Mouse (Mus musculus) urinary bladder, postnatal 36 days (tissue): ENCODE data around the gene Golga7b.

Experiments used
- DNase-seq, 2 experiments: peaks; one replicate each; pipeline ENCODE4 v3.0.0; 2022; ENCODE audit warnings: low spot score in 2 of 2, mixed read lengths in 1 of 2

Golga7b gene

GRCm38 (mm10) chr19:42247519-42247918, at the start of gene Golga7b:
Gene Golga7b, plus strand, starts transcription at chr19:42247574.
- DNase-seq: no peak

GRCm38 (mm10) chr19:42198026-42198425, 49.3 kb upstream of the Golga7b start:
- DNase-seq: no peak

- no peak for DNase-seq
Measured at GRCm38 (mm10) chr19:42201696-42202381, 45.5 kb upstream of the Golga7b start, which contains the start of gene Sfrp5. Gene Sfrp5, minus strand, starts transcription at chr19:42202252.

GRCm38 (mm10) chr19:42202467-42202866, 44.9 kb upstream of the Golga7b start:
- DNase-seq: no peak

GRCm38 (mm10) chr19:42204306-42204705, 43.1 kb upstream of the Golga7b start:
- DNase-seq: no peak

GRCm38 (mm10) chr19:42205201-42205600, 42.2 kb upstream of the Golga7b start:
- DNase-seq: no peak

GRCm38 (mm10) chr19:42209485-42209884, 37.9 kb upstream of the Golga7b start:
- no peak for DNase-seq

- DNase-seq: no peak
Measured at GRCm38 (mm10) chr19:42209976-42210375, 37.4 kb upstream of the Golga7b start.

GRCm38 (mm10) chr19:42211936-42212335, 35.4 kb upstream of the Golga7b start:
- DNase-seq: no peak

- no peak for DNase-seq
Measured at GRCm38 (mm10) chr19:42214601-42215000, 32.8 kb upstream of the Golga7b start.

GRCm38 (mm10) chr19:42216699-42217373, 30.5 kb upstream of the Golga7b start:
- no peak for DNase-seq

GRCm38 (mm10) chr19:42217374-42217763, 30.0 kb upstream of the Golga7b start:
- no peak for DNase-seq

GRCm38 (mm10) chr19:42226451-42226850, 20.9 kb upstream of the Golga7b start:
- DNase-seq: no peak

- no peak for DNase-seq
Measured at GRCm38 (mm10) chr19:42229499-42230287, 17.7 kb upstream of the Golga7b start.

- no peak for DNase-seq
Measured at GRCm38 (mm10) chr19:42230288-42230568, 17.1 kb upstream of the Golga7b start.

- DNase-seq: no peak
Measured at GRCm38 (mm10) chr19:42230986-42231385, 16.4 kb upstream of the Golga7b start.

- no peak for DNase-seq
Measured at GRCm38 (mm10) chr19:42237602-42238340, 9.6 kb upstream of the Golga7b start.

GRCm38 (mm10) chr19:42238341-42238715, 9.0 kb upstream of the Golga7b start:
- no peak for DNase-seq

- DNase-seq: no peak
Measured at GRCm38 (mm10) chr19:42240881-42241280, 6.5 kb upstream of the Golga7b start.

GRCm38 (mm10) chr19:42243401-42243800, 4.0 kb upstream of the Golga7b start:
- DNase-seq: no peak

- no peak for DNase-seq
Measured at GRCm38 (mm10) chr19:42246626-42247025, 748 bp upstream of the Golga7b start.
